Mouse (Mus musculus) CH12.LX (cell line): ENCODE data around the gene Gm6588. TPM values are rescaled to one million over a fixed set of nuclear protein-coding genes. Genes with fewer than 3 reads are reported as not detected.

ENCODE experiments used
- DNase-seq: peaks from one replicate; pipeline ENCODE4 v3.0.0-alpha.2; 2013; ENCODE audit errors: extremely low read depth
- H3K27ac ChIP-seq: 2 replicates; pipeline ENCODE4 v1.5.1; 2012; ENCODE audit warnings: low read depth, mild to moderate bottlenecking, control low read depth, moderate library complexity; ENCODE audit not compliant: insufficient read depth
- H3K27me3 ChIP-seq: replicated peaks from 2 replicates; pipeline ENCODE3; 2012; ENCODE audit warnings: inconsistent platforms
- H3K36me3 ChIP-seq, 2 experiments: replicated peaks in 1 of 2; 2 replicates each; pipeline versions ENCODE3 to v1.6.1; 2012; ENCODE audit warnings: inconsistent platforms in 1 of 2, low read length in 1 of 2, mild to moderate bottlenecking in 1 of 2, mixed read lengths in 1 of 2, moderate library complexity in 1 of 2; ENCODE audit not compliant: control insufficient read depth in 1 of 2, insufficient read depth in 1 of 2
- H3K4me1 ChIP-seq, 2 experiments: 2 replicates each; pipeline ENCODE4 v1.6.1; 2012; ENCODE audit warnings: inconsistent platforms in 1 of 2, moderate library complexity in 1 of 2; ENCODE audit not compliant: insufficient read depth in 2 of 2, control insufficient read depth in 1 of 2
- H3K4me2 ChIP-seq: 2 replicates; pipeline ENCODE4 v1.6.1; 2012; ENCODE audit warnings: low read depth, mild to moderate bottlenecking, control low read depth; ENCODE audit not compliant: poor library complexity, insufficient read depth, severe bottlenecking
- H3K4me3 ChIP-seq, 3 experiments: fragments of 150-350 bp in 1 of 3; sonication (generic) in 1 of 3; replicated peaks in 1 of 3; 2 replicates each; pipeline versions ENCODE3 to v1.5.1; 2011 to 2012; ENCODE audit warnings: low read depth in 2 of 3, low read length in 2 of 3, mild to moderate bottlenecking in 2 of 3, moderate library complexity in 2 of 3, control low read depth in 1 of 3, improper control_type of control experiment in 1 of 3, inconsistent platforms in 1 of 3, mixed read lengths in 1 of 3; ENCODE audit not compliant: poor library complexity in 1 of 3
- H3K79me2 ChIP-seq: replicated peaks from 2 replicates; pipeline ENCODE4 v1.6.1; 2012; ENCODE audit warnings: mild to moderate bottlenecking, moderate library complexity; ENCODE audit not compliant: control insufficient read depth, poor library complexity, insufficient read depth, severe bottlenecking; ENCODE audit errors: extremely low read depth
- H3K9ac ChIP-seq: 2 replicates; pipeline ENCODE4 v1.6.1; 2012; ENCODE audit warnings: low read depth, mild to moderate bottlenecking, control low read depth, moderate library complexity; ENCODE audit not compliant: insufficient read depth
- H3K9me3 ChIP-seq: replicated peaks from 2 replicates; pipeline ENCODE3; 2012; ENCODE audit warnings: low read length, inconsistent platforms, mixed read lengths
- BHLHE40 ChIP-seq: IDR thresholded peaks from 2 replicates; pipeline ENCODE4 v1.6.1; 2011; ENCODE audit warnings: mild to moderate bottlenecking, low read depth, low read length, improper control_type of control experiment
- CHD1 ChIP-seq: IDR thresholded peaks from 2 replicates; pipeline ENCODE4 v1.6.1; 2012; ENCODE audit warnings: low read depth, low read length, improper control_type of control experiment, inconsistent platforms
- CHD2 ChIP-seq: IDR thresholded peaks from 2 replicates; pipeline ENCODE4 v1.6.1; 2011; ENCODE audit warnings: low read length, improper control_type of control experiment
- E2F4 ChIP-seq: IDR thresholded peaks from 2 replicates; pipeline ENCODE4 v1.6.1; 2011; ENCODE audit warnings: low read depth, low read length, improper control_type of control experiment; ENCODE audit not compliant: insufficient replicate concordance
- ETS1 ChIP-seq: conservative IDR thresholded peaks from 2 replicates; pipeline ENCODE4 v1.6.1; 2012; ENCODE audit warnings: low read depth, mild to moderate bottlenecking, inconsistent platforms, low read length, improper control_type of control experiment, moderate library complexity
- GABPA ChIP-seq: IDR thresholded peaks from 2 replicates; pipeline ENCODE4 v1.6.1; 2012; ENCODE audit warnings: low read depth, low read length, improper control_type of control experiment, inconsistent platforms; ENCODE audit not compliant: insufficient replicate concordance
- IRF4 ChIP-seq: IDR thresholded peaks from 2 replicates; pipeline ENCODE4 v1.6.1; 2014; ENCODE audit warnings: low read depth, mild to moderate bottlenecking, inconsistent platforms, low read length, improper control_type of control experiment
- JUND ChIP-seq: conservative IDR thresholded peaks from 2 replicates; pipeline ENCODE4 v1.6.1; 2011; ENCODE audit warnings: low read depth, low read length, improper control_type of control experiment
- MAFK ChIP-seq: IDR thresholded peaks from 2 replicates; pipeline ENCODE4 v1.6.1; 2011; ENCODE audit warnings: low read length, improper control_type of control experiment; ENCODE audit not compliant: insufficient replicate concordance
- MAZ ChIP-seq: IDR thresholded peaks from 2 replicates; pipeline ENCODE4 v1.6.1; 2012; ENCODE audit warnings: low read depth, mild to moderate bottlenecking, inconsistent platforms, low read length, improper control_type of control experiment, moderate library complexity
- MEF2A ChIP-seq: IDR thresholded peaks from 2 replicates; pipeline ENCODE4 v1.6.1; 2014; ENCODE audit warnings: low read depth, mild to moderate bottlenecking, inconsistent platforms, low read length, improper control_type of control experiment, borderline replicate concordance
- MXI1 ChIP-seq: IDR thresholded peaks from 2 replicates; pipeline ENCODE4 v1.6.1; 2011; ENCODE audit warnings: mild to moderate bottlenecking, low read depth, low read length, improper control_type of control experiment
- MYC ChIP-seq: IDR thresholded peaks from 2 replicates; pipeline ENCODE4 v1.6.1; 2011; ENCODE audit warnings: low read depth, mild to moderate bottlenecking, improper control_type of control experiment, low read length
- NELFE ChIP-seq: IDR thresholded peaks from 2 replicates; pipeline ENCODE4 v1.6.1; 2011; ENCODE audit warnings: low read depth, low read length, improper control_type of control experiment
- NRF1 ChIP-seq: IDR thresholded peaks from 2 replicates; pipeline ENCODE4 v1.6.1; 2014; ENCODE audit warnings: low read depth, mild to moderate bottlenecking, inconsistent platforms, low read length, improper control_type of control experiment, moderate library complexity
- PAX5 ChIP-seq: IDR thresholded peaks from 2 replicates; pipeline ENCODE4 v1.6.1; 2012; ENCODE audit warnings: low read length, inconsistent platforms, mixed read lengths
- POLR2AphosphoS2 ChIP-seq: IDR thresholded peaks from 2 replicates; pipeline ENCODE4 v1.6.1; 2011; ENCODE audit warnings: low read depth, low read length, improper control_type of control experiment
- RAD21 ChIP-seq: IDR thresholded peaks from 2 replicates; pipeline ENCODE4 v1.6.1; 2011; ENCODE audit warnings: low read depth, mild to moderate bottlenecking, low read length, improper control_type of control experiment, moderate library complexity
- RCOR1 ChIP-seq: conservative IDR thresholded peaks from 2 replicates; pipeline ENCODE4 v1.6.1; 2012; ENCODE audit warnings: low read depth, mild to moderate bottlenecking, inconsistent platforms, low read length, improper control_type of control experiment
- SIN3A ChIP-seq: IDR thresholded peaks from 2 replicates; pipeline ENCODE4 v1.6.1; 2012; ENCODE audit warnings: low read length, improper control_type of control experiment, inconsistent platforms
- SMC3 ChIP-seq: IDR thresholded peaks from 2 replicates; pipeline ENCODE4 v1.6.1; 2011; ENCODE audit warnings: low read depth, low read length, improper control_type of control experiment
- TBP ChIP-seq: conservative IDR thresholded peaks from 2 replicates; pipeline ENCODE4 v1.6.1; 2011; ENCODE audit warnings: low read depth, low read length, improper control_type of control experiment
- USF1 ChIP-seq: IDR thresholded peaks from 2 replicates; pipeline ENCODE4 v1.6.1; 2014; ENCODE audit warnings: low read depth, mild to moderate bottlenecking, inconsistent platforms, low read length, improper control_type of control experiment
- ZC3H11A ChIP-seq: IDR thresholded peaks from 2 replicates; pipeline ENCODE4 v1.6.1; 2012; ENCODE audit warnings: low read depth, mild to moderate bottlenecking, inconsistent platforms, low read length, improper control_type of control experiment
- ZKSCAN1 ChIP-seq: IDR thresholded peaks from 2 replicates; pipeline ENCODE4 v1.6.1; 2012; ENCODE audit warnings: low read depth, inconsistent platforms, low read length, improper control_type of control experiment, borderline replicate concordance
- ZMIZ1 ChIP-seq: IDR thresholded peaks from 2 replicates; pipeline ENCODE4 v1.6.1; 2012; ENCODE audit warnings: low read depth, mild to moderate bottlenecking, inconsistent platforms, low read length, improper control_type of control experiment
- dilution Hi-C: fragments of 300-500 bp; cut with MboI; formaldehyde crosslinking; loops from 2 replicates; pipeline ENCODE4 v1.14.3; 2020; ENCODE audit warnings: low sequenced_read_pairs; ENCODE audit not compliant: extremely low pct_unique_long_range_greater_than_20kb, extremely low pct_ligation_motif_present
- in situ Hi-C: fragments of 300-500 bp; cut with MboI; formaldehyde crosslinking; loops from 3 replicates; pipeline ENCODE4 v1.14.3; 2019; ENCODE audit warnings: low sequenced_read_pairs, low pct_ligation_motif_present, low pct_unique_long_range_greater_than_20kb, mixed read lengths
- polyA plus RNA-seq: library from polyadenylated mRNA; unstranded; fragments of >175 nt; gene quantifications from 2 replicates; pipeline ENCODE4 v1.2.1, GENCODE M21; 2012; ENCODE audit warnings: low read depth; ENCODE audit not compliant: insufficient read length
- total RNA-seq, 2 experiments: library from RNA; depleted of rRNA; stranded (reverse); fragments of 300-350 nt in 1 of 2; fragments of >200 nt in 1 of 2; gene quantifications; 2 replicates each; pipeline ENCODE4 v1.2.3; 2012 to 2014

Gm6588 gene
- total and polyA plus RNA-seq, 3 experiments = not detected

DNA sequence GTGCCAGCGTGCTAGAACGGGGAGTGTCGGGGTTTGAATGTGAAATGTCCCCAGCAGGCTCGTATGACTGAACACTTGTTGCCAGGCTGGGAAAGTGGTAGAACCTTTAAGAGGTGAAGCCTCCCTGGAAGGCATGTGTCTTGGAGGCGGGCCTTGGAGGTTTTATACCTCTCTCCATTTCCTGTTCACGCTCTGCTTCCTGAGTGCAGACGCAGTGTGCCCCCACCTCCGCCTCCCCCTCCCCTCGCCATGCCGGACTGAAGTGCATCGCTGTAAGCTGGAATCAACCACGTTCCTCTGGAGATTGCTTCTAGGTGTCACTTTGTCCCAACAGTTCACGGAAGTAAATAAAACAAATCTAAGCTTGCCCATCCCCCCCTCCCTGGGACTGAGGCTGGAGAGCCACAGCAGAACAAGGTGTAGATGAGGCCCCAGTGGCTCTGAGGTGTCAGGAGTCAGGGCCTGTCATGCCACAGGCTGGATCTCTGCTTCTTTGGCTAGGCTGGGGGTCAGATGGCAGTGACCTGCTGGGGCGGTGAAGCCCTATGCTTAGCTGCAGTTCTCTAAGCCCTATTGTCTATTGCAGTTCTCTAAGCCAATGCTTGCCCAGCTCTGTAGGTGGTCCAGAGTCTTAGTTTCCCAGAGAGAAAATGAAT lies 18.0 kb upstream of the Gm6588 start:
- Histone ChIP-seq H3K27ac (no peak overlapping the region), H3K4me1 (no peaks in the 10 kb centered on the region), H3K36me3 (no peaks in the 10 kb centered on the region), H3K4me3 (no peak overlapping the region), H3K9ac (no peak overlapping the region), H3K27me3 (peaks cover 38% of the 10 kb centered on the region), H3K79me2 (no peaks in the 10 kb centered on the region), H3K4me2 (no peak overlapping the region), H3K9me3 (no peaks in the 10 kb centered on the region)
- dilution Hi-C loops = no loop called here
- DNase-seq = no peak
- TF ChIP-seq IRF4 (no peak), MXI1 (no peak), RCOR1 (no peak), POLR2AphosphoS2 (no peak), CHD2 (no peak), TBP (no peak), JUND (no peak), ZMIZ1 (no peak), GABPA (no peak), MAFK (no peak), SMC3 (no peak), RAD21 (no peak)
- in situ Hi-C loops = loop anchor here (10.0 kb wide), 1 partner anchor 624 kb away; no protein-coding TSS in a partner anchor

DNA sequence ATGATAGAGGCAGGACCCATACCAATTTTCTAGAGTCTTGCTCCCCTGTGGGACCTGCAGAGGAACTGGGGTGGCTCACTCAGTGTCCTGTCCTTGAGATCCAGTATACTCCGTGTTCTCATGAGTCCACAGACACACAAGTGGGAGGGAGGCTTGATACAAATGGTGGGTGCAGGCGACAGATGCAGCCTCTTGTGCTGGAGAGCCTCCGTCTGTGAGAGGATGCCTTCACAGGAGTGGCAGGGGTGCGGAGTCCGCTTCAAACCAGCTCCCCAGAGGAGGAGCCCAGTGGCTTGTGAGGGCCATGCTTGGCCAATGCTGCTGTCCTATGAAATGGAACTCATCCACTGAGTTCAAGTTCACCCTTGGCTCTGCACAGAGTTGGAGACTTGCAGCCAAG lies 17.2 kb upstream of the Gm6588 start:
- peaks cover 35% of the 10 kb centered on the region for H3K27me3 ChIP-seq
- in situ Hi-C loops (loop anchor here (10.0 kb wide), 1 partner anchor 623 kb away; no protein-coding TSS in a partner anchor), dilution Hi-C loops (no loop called here)
- no peak overlapping the region for H3K4me2 ChIP-seq
- H3K27ac ChIP-seq = no peak overlapping the region
- H3K36me3 ChIP-seq = no peaks in the 10 kb centered on the region
- TF ChIP-seq MEF2A (no peak), JUND (no peak), ETS1 (no peak), ZMIZ1 (no peak), NELFE (no peak), ZKSCAN1 (no peak), CHD1 (no peak), ZC3H11A (no peak), MXI1 (no peak), IRF4 (no peak), E2F4 (no peak), POLR2AphosphoS2 (no peak), BHLHE40 (no peak), SIN3A (no peak), MAFK (no peak), NRF1 (no peak), PAX5 (no peak), MYC (no peak), MAZ (no peak), USF1 (no peak)
- H3K9me3 ChIP-seq = no peaks in the 10 kb centered on the region
- no peak overlapping the region for H3K4me3 ChIP-seq
- DNase-seq = no peak
- no peaks in the 10 kb centered on the region for H3K4me1 ChIP-seq
- no peaks in the 10 kb centered on the region for H3K79me2 ChIP-seq
- no peak overlapping the region for H3K9ac ChIP-seq
